Mouse (Mus musculus) lung, postnatal 0 days (tissue): ENCODE measurements around the gene Gpm6b. TPM values are rescaled to one million over a fixed set of nuclear protein-coding genes. Genes with fewer than 3 reads are reported as not detected.

Experiments
- ATAC-seq: fragments of 200-750 bp; cut with Nextera tagmentation; 2 replicates; pipeline ENCODE4 v1.8.0; 2017; ENCODE audit warnings: moderate library complexity
- DNase-seq: peaks from one replicate; pipeline ENCODE4 v3.0.0-alpha.2; 2016; ENCODE audit warnings: low spot score
- H3K27ac ChIP-seq: fragments of 300-500 bp; sonication (generic); 2 replicates; pipeline ENCODE4 v1.5.1; 2014; ENCODE audit warnings: antibody characterized with exemption, mild to moderate bottlenecking, low read length, mixed read lengths
- H3K27me3 ChIP-seq: fragments of 300-500 bp; sonication (generic); replicated peaks from 2 replicates; pipeline ENCODE4 v1.6.1; 2014; ENCODE audit warnings: low read length, mixed read lengths; ENCODE audit not compliant: insufficient read depth
- H3K36me3 ChIP-seq: fragments of 300-500 bp; sonication (generic); 2 replicates; pipeline ENCODE4 v1.6.1; 2014; ENCODE audit warnings: low read length, mixed read lengths; ENCODE audit not compliant: insufficient read depth
- H3K4me1 ChIP-seq: fragments of 300-500 bp; sonication (generic); 2 replicates; pipeline ENCODE4 v1.6.1; 2014; ENCODE audit warnings: antibody characterized with exemption, low read depth, low read length, mixed read lengths; ENCODE audit not compliant: insufficient read depth
- H3K4me2 ChIP-seq: fragments of 300-500 bp; sonication (generic); replicated peaks from 2 replicates; pipeline ENCODE4 v1.6.1; 2014; ENCODE audit warnings: low read depth, mild to moderate bottlenecking, low read length, moderate library complexity, mixed read lengths
- H3K4me3 ChIP-seq: fragments of 300-500 bp; sonication (generic); 2 replicates; pipeline ENCODE4 v1.5.1; 2014; ENCODE audit warnings: low read depth, low read length
- H3K9ac ChIP-seq: fragments of 300-500 bp; sonication (generic); replicated peaks from 2 replicates; pipeline ENCODE4 v1.6.1; 2014; ENCODE audit warnings: low read depth, mild to moderate bottlenecking
- H3K9me3 ChIP-seq: fragments of 300-500 bp; sonication (generic); 2 replicates; pipeline ENCODE4 v1.6.1; 2016; ENCODE audit warnings: low read length, mixed read lengths
- CTCF ChIP-seq: IDR thresholded peaks from 2 replicates; pipeline ENCODE4 v1.5.1; 2016; ENCODE audit warnings: antibody characterized with exemption, mild to moderate bottlenecking
- EP300 ChIP-seq: IDR thresholded peaks from 2 replicates; pipeline ENCODE4 v1.6.1; 2016; ENCODE audit warnings: antibody characterized with exemption, mild to moderate bottlenecking, control low read depth
- WGBS: fragments of 180-500 bp; shearing (Covaris S2); extraction: QIAGEN DNeasy Blood & Tissue Kit; methylation state at CpG from one replicate; pipeline ENCODE4 v1.1.7; 2014; 5-methylcytosine and 5-hydroxymethylcytosine counted together
- polyA plus RNA-seq: library from polyadenylated mRNA; unstranded; fragments of >200 nt; fragmentation: Nextera tagmentation; extraction: Ambion mirVana; gene quantifications from 2 replicates; pipeline ENCODE4 v1.2.1, GENCODE M21; 2015

Gene Gpm6b
- polyA plus RNA-seq, 1 experiment from 2014 or later = 42.4 TPM

DNA sequence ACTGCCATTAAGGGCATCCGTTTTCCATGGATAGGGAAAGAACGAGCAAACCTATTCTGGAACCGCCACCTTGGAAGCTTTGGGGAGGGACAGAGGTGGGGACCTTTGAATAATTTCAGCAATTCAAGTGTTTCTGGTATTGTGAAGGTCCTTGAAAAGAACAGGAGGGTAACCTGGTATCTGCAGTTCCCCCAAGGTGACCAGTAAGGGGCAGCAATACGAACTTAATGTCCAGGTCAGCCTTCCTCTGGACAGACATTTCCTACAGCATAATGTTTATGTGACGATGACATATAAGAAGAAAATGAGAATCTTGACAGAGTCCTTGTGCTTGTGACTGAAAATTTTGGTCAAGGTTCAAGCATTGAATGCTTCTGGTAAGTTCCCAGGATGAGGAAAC, 139.9 kb downstream of the Gpm6b start:
- H3K4me3 ChIP-seq = no peak overlapping the region
- H3K27me3 ChIP-seq = no peaks in the 10 kb centered on the region
- no peak overlapping the region for H3K27ac ChIP-seq
- ATAC-seq (no peak), DNase-seq (no peak)
- 79% methylated on average over 5 of the region's 5 CpGs for WGBS
- no peak for TF ChIP-seq EP300
- TF ChIP-seq CTCF = no peak
- no peak overlapping the region for H3K4me2 ChIP-seq
- H3K9ac ChIP-seq = no peak overlapping the region
- H3K4me1 ChIP-seq = no peaks in the 10 kb centered on the region
- H3K9me3 ChIP-seq = no peaks in the 10 kb centered on the region
- H3K36me3 ChIP-seq = no peaks in the 10 kb centered on the region

DNA sequence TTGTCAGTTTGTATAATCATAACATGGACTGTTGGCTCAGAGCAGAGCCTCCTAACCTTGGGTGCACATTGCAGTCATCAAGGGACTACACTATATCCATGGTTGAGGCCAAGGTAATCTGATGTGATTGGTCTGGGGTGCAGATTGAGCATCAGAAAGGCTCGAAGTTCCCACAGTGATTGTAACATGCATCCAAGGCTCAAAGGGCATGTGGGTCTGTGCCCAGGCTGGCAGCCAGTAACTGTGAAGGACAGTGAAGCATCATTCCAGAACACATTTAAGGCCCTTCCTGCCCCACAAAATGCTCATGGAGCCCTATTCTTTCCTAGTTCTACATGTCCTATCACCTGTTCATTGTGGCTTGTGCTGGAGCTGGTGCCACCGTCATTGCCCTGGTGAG, 144.9 kb downstream of the Gpm6b start:
- H3K9me3 ChIP-seq = no peaks in the 10 kb centered on the region
- H3K4me2 ChIP-seq = no peak overlapping the region
- TF ChIP-seq CTCF (no peak), EP300 (no peak)
- no peaks in the 10 kb centered on the region for H3K27me3 ChIP-seq
- H3K36me3 ChIP-seq = no peaks in the 10 kb centered on the region
- ATAC-seq (no peak), DNase-seq (no peak)
- WGBS = 75% methylated on average over 2 of the region's 2 CpGs
- no peak overlapping the region for H3K27ac ChIP-seq
- H3K4me3 ChIP-seq = no peak overlapping the region
- no peak overlapping the region for H3K9ac ChIP-seq
- H3K4me1 ChIP-seq = no peaks in the 10 kb centered on the region

DNA sequence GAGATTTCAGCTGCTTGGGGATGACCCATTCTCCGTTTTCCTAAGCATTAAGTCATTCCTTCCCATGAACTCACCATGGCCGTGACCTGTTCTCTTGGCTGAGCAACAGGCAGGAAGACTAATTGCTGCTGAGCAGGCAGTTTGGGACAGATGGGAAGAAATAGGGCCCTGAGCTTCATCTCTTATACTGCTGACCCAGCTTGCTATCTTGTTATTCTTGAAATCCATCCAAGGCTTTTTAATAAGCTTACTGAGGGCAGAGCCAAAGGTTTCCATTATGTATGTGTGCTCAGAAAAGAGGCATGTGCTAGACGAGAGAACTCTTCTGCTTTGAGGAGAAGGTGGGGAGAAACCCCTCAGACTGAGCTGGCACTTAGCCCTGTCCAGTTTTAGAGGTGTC, 146.2 kb downstream of the Gpm6b start:
- H3K4me1 ChIP-seq = no peaks in the 10 kb centered on the region
- no peaks in the 10 kb centered on the region for H3K27me3 ChIP-seq
- H3K27ac ChIP-seq = no peak overlapping the region
- no peaks in the 10 kb centered on the region for H3K9me3 ChIP-seq
- DNase-seq = peak; percentile 32
- no peak overlapping the region for H3K9ac ChIP-seq
- H3K4me3 ChIP-seq = no peak overlapping the region
- peak; percentile 60 for ATAC-seq
- H3K4me2 ChIP-seq = no peak overlapping the region
- TF ChIP-seq EP300 (no peak), CTCF (no peak)
- WGBS = 36% methylated on average over 3 of the region's 3 CpGs
- no peaks in the 10 kb centered on the region for H3K36me3 ChIP-seq

DNA sequence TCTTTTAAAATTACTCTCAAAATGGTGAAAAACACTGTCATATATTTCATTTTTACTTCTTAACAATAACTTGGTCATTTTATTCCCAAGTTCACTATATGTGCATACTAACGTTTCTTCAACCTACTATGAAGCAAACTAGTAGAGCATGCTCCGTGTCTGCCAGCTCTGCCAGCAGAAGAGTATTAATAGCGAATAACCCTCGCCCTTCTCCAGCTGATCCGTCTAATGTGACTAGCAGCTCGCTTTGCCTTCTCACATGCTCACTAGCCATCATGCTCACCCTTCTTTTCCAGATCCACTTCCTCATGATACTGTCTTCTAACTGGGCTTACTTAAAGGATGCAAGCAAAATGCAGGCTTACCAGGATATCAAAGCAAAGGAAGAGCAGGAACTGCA, 147.9 kb downstream of the Gpm6b start:
- Histone ChIP-seq H3K27me3 (no peaks in the 10 kb centered on the region), H3K4me1 (no peaks in the 10 kb centered on the region), H3K36me3 (no peaks in the 10 kb centered on the region), H3K9me3 (no peaks in the 10 kb centered on the region), H3K4me3 (no peak overlapping the region), H3K4me2 (no peak overlapping the region), H3K27ac (no peak overlapping the region), H3K9ac (no peak overlapping the region)
- ATAC-seq (no peak), DNase-seq (no peak)
- no peak for TF ChIP-seq CTCF
- TF ChIP-seq EP300 = no peak
- 79% methylated on average over 6 of the region's 6 CpGs for WGBS

DNA sequence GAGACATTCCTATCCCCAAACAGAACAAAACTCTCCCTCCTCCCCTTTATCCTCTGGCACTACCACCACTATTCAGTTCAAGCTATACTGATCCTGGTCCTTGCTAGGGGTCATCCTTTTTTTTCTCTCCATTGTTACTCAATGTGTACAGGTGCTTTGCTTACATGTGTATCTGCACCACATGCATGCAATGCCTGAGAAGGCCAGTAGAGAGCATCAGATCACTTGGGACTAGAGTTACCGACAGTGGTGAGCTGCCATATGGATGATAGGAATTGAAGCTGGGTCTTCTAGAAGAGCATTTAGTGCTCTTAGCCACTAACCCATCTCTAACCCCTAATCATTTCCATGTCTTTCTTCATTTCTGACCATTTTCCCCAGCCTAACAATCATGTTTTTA, 155.0 kb downstream of the Gpm6b start:
- DNase-seq (no peak), ATAC-seq (no peak)
- H3K4me2 ChIP-seq = no peak overlapping the region
- H3K27me3 ChIP-seq = no peaks in the 10 kb centered on the region
- H3K9ac ChIP-seq = no peak overlapping the region
- TF ChIP-seq EP300 (no peak), CTCF (peak; percentile 36; the same call in 1 of the 2 replicates)
- H3K4me3 ChIP-seq = no peak overlapping the region
- H3K4me1 ChIP-seq = no peaks in the 10 kb centered on the region
- no peaks in the 10 kb centered on the region for H3K36me3 ChIP-seq
- H3K9me3 ChIP-seq = no peaks in the 10 kb centered on the region
- no peak overlapping the region for H3K27ac ChIP-seq
- 88% methylated on average over 1 of the region's 1 CpGs for WGBS

DNA sequence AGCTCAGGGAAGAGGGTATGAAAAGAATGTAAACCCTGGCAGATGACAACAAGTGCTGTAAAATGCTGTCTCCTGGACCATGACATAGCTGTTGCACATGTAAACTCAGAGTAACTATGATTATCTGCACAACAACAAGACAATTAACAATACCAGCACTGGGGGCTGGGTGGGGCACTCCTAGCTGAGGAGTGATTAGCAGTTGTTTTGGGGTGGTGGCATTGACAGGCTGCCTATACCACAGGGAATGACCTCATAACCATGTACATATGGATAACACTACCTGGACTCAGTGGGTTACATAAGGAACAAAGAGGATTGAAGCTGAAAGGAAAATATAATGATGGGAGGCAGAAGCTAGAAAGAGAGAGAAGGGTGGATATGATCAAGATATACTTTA, 169.2 kb downstream of the Gpm6b start:
- Histone ChIP-seq H3K4me2 (no peak overlapping the region), H3K9me3 (no peaks in the 10 kb centered on the region), H3K27me3 (no peaks in the 10 kb centered on the region), H3K36me3 (no peaks in the 10 kb centered on the region; the same call in 1 of the 2 replicates), H3K4me3 (no peak overlapping the region), H3K4me1 (no peaks in the 10 kb centered on the region), H3K9ac (no peak overlapping the region), H3K27ac (no peak overlapping the region)
- TF ChIP-seq CTCF (no peak), EP300 (no peak)
- no peak for DNase-seq
- no peak for ATAC-seq

DNA sequence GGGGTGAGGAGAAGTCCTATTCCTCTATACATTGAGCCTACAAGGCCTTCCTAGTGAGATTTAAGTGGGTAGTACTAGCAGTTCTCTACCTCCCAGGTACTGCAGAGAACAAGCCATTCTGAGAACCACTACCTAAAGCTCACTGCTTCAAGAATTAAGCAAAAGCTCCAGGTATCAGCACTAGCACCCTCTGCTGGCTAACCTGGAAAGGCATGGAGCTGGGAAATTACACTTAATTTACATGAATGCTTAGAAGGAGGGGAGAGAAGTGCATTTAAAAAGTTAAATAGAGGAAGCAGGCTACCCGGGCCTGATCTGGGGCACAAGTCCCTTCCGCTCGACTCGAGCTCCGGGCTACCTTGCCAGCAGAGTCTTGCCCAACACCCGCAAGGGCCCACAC, 177.5 kb downstream of the Gpm6b start:
- DNase-seq (peak; percentile 47), ATAC-seq (no peak)
- Histone ChIP-seq H3K9ac (no peak overlapping the region), H3K4me1 (no peaks in the 10 kb centered on the region), H3K36me3 (no peaks in the 10 kb centered on the region), H3K27me3 (no peaks in the 10 kb centered on the region), H3K9me3 (no peaks in the 10 kb centered on the region), H3K4me2 (no peak overlapping the region), H3K4me3 (no peak overlapping the region), H3K27ac (no peak overlapping the region)
- TF ChIP-seq CTCF (peak; percentile 64), EP300 (no peak)
- 70% methylated on average over 4 of the region's 6 CpGs for WGBS
